Mouse (Mus musculus) intestine, embryonic 14.5 days (tissue): ENCODE results near the gene Alkbh5. TPM values are rescaled to one million over a fixed set of nuclear protein-coding genes. Genes with fewer than 3 reads are reported as not detected.
"Not testable (repeated sequence)": the region's sequence is repeated elsewhere in the genome, so short reads cannot be mapped to it uniquely, and the experiment has no call there.

Experiments
- ATAC-seq: fragments of 200-750 bp; cut with Nextera tagmentation; replicated peaks from 2 replicates; pipeline ENCODE4 v1.8.0; 2017; ENCODE audit warnings: low read depth, moderate number of reproducible peaks, moderate TSS enrichment, moderate library complexity; ENCODE audit not compliant: low FRiP score, low TSS enrichment
- DNase-seq: peaks from one replicate; pipeline ENCODE4 v3.0.0-alpha.2; 2018; ENCODE audit warnings: low spot score
- H3K27ac ChIP-seq: fragments of 300-500 bp; sonication (generic); 2 replicates; pipeline ENCODE4 v1.5.1; 2014; ENCODE audit warnings: low read depth, mild to moderate bottlenecking, control low read depth
- H3K27me3 ChIP-seq: fragments of 300-500 bp; sonication (generic); replicated peaks from 2 replicates; pipeline ENCODE4 v1.6.1; 2014; ENCODE audit warnings: low read length, control low read depth; ENCODE audit not compliant: control insufficient read depth, insufficient read depth
- H3K36me3 ChIP-seq: fragments of 300-500 bp; sonication (generic); 2 replicates; pipeline ENCODE4 v1.6.1; 2014; ENCODE audit warnings: low read length, control low read depth; ENCODE audit not compliant: control insufficient read depth, insufficient read depth
- H3K4me1 ChIP-seq: fragments of 300-500 bp; sonication (generic); replicated peaks from 2 replicates; pipeline ENCODE4 v1.6.1; 2014; ENCODE audit warnings: low read length, control low read depth, mixed read lengths; ENCODE audit not compliant: control insufficient read depth, insufficient read depth
- H3K4me2 ChIP-seq: fragments of 300-500 bp; sonication (generic); 2 replicates; pipeline ENCODE4 v1.6.1; 2014; ENCODE audit warnings: low read length
- H3K4me3 ChIP-seq: fragments of 300-500 bp; sonication (generic); 2 replicates; pipeline ENCODE4 v1.5.1; 2014; ENCODE audit warnings: low read depth, low read length, control low read depth, mixed read lengths
- H3K9ac ChIP-seq: fragments of 300-500 bp; sonication (generic); 2 replicates; pipeline ENCODE4 v1.6.1; 2014; ENCODE audit warnings: mild to moderate bottlenecking, low read length
- H3K9me3 ChIP-seq: fragments of 300-500 bp; sonication (generic); 2 replicates; pipeline ENCODE4 v1.6.1; 2016; ENCODE audit warnings: low read length, control low read depth; ENCODE audit not compliant: control insufficient read depth
- WGBS: fragments of 180-500 bp; shearing (Covaris S2); extraction: QIAGEN DNeasy Blood & Tissue Kit; methylation state at CpG from one replicate; pipeline ENCODE4 v1.1.7; 2014; 5-methylcytosine and 5-hydroxymethylcytosine counted together
- polyA plus RNA-seq: library from polyadenylated mRNA; unstranded; fragments of >200 nt; fragmentation: Nextera tagmentation; extraction: Ambion mirVana; gene quantifications from 2 replicates; pipeline ENCODE4 v1.2.1, GENCODE M21; 2014

Alkbh5 gene
- polyA plus RNA-seq, 1 experiment from 2014 or later = 36.2 TPM

- Histone ChIP-seq H3K27ac (no peak overlapping the region), H3K27me3 (no peaks in the 10 kb centered on the region), H3K9ac (peak overlapping the region; percentile 93), H3K36me3 (peaks cover 22% of the 10 kb centered on the region), H3K4me3 (peak overlapping the region; percentile 61), H3K9me3 (no peaks in the 10 kb centered on the region), H3K4me2 (peak overlapping the region; percentile 81), H3K4me1 (peaks cover 42% of the 10 kb centered on the region)
- no peak for DNase-seq
- WGBS = 3% methylated on average over 2 of the region's 2 CpGs
- no peak for ATAC-seq
Observed at GRCm38 (mm10) chr11:60539540-60539939, 3.4 kb downstream of the Alkbh5 start.

- ATAC-seq (no peak), DNase-seq (no peak)
- H3K4me3 ChIP-seq = peak overlapping the region; percentile 61
- H3K9ac ChIP-seq = peak overlapping the region; percentile 40
- peak overlapping the region; percentile 81 for H3K4me2 ChIP-seq
- H3K36me3 ChIP-seq = peaks cover 24% of the 10 kb centered on the region
- H3K27ac ChIP-seq = peak overlapping the region; percentile 14; the same call in 1 of the 2 replicates
- H3K4me1 ChIP-seq = peaks cover 48% of the 10 kb centered on the region
- 3% methylated on average over 4 of the region's 4 CpGs for WGBS
- no peaks in the 10 kb centered on the region for H3K27me3 ChIP-seq
- H3K9me3 ChIP-seq = no peaks in the 10 kb centered on the region
Observed at GRCm38 (mm10) chr11:60540002-60540610, 3.9 kb downstream of the Alkbh5 start.

- H3K27ac ChIP-seq = no peak overlapping the region
- H3K9ac ChIP-seq = peak overlapping the region; percentile 40; the same call in 1 of the 2 replicates
Observed at GRCm38 (mm10) chr11:60540761-60541160, 4.6 kb downstream of the Alkbh5 start.

GRCm38 (mm10) chr11:60541831-60542230 lies 5.7 kb downstream of the Alkbh5 start:
- DNase-seq = no peak
- Histone ChIP-seq H3K4me1 (peaks cover 49% of the 10 kb centered on the region), H3K27ac (no peak overlapping the region), H3K9ac (no peak overlapping the region), H3K4me3 (no peak overlapping the region), H3K4me2 (no peak overlapping the region), H3K9me3 (no peaks in the 10 kb centered on the region), H3K27me3 (no peaks in the 10 kb centered on the region), H3K36me3 (peaks cover 29% of the 10 kb centered on the region)
- WGBS = 85% methylated on average over 6 of the region's 6 CpGs
- no peak for ATAC-seq

More at GRCm38 (mm10) chr11:60540761-60541160, 4.6 kb downstream of the Alkbh5 start:
- Histone ChIP-seq H3K4me3 (peak overlapping the region; percentile 61), H3K4me1 (peaks cover 53% of the 10 kb centered on the region), H3K9me3 (no peaks in the 10 kb centered on the region), H3K27me3 (no peaks in the 10 kb centered on the region), H3K4me2 (peak overlapping the region; percentile 81), H3K36me3 (peaks cover 27% of the 10 kb centered on the region)
- 53% methylated on average over 2 of the region's 2 CpGs for WGBS
- DNase-seq = no peak
- ATAC-seq = no peak

GRCm38 (mm10) chr11:60543211-60543610 lies 7.0 kb downstream of the Alkbh5 start:
- H3K4me1 ChIP-seq = peaks cover 49% of the 10 kb centered on the region
- WGBS = 88% methylated on average over 5 of the region's 5 CpGs
- not testable (repeated sequence) for ATAC-seq, H3K4me2 ChIP-seq, H3K9me3 ChIP-seq, H3K9ac ChIP-seq, H3K27me3 ChIP-seq, DNase-seq, H3K4me3 ChIP-seq
- peaks cover 43% of the 10 kb centered on the region for H3K36me3 ChIP-seq
- H3K27ac ChIP-seq = 0 out of 2 replicates have a peak overlapping the region, but pooled peaks have one; percentile 27

GRCm38 (mm10) chr11:60545433-60545832 lies 9.3 kb downstream of the Alkbh5 start:
- Histone ChIP-seq H3K36me3 (peaks cover 64% of the 10 kb centered on the region), H3K9me3 (no peaks in the 10 kb centered on the region), H3K4me1 (peaks cover 43% of the 10 kb centered on the region), H3K27me3 (no peaks in the 10 kb centered on the region), H3K4me2 (no peak overlapping the region), H3K4me3 (no peak overlapping the region; the same call in 1 of the 2 replicates), H3K27ac (no peak overlapping the region), H3K9ac (no peak overlapping the region)
- ATAC-seq = no peak
- no peak for DNase-seq
- 27% methylated on average over 4 of the region's 4 CpGs for WGBS

GRCm38 (mm10) chr11:60548112-60548511 lies 11.9 kb downstream of the Alkbh5 start:
- no peak for DNase-seq
- no peaks in the 10 kb centered on the region for H3K9me3 ChIP-seq
- peaks cover 77% of the 10 kb centered on the region for H3K36me3 ChIP-seq
- H3K4me1 ChIP-seq = peaks cover 25% of the 10 kb centered on the region
- H3K4me2 ChIP-seq = no peak overlapping the region
- no peak overlapping the region for H3K27ac ChIP-seq
- H3K9ac ChIP-seq = no peak overlapping the region
- H3K27me3 ChIP-seq = no peaks in the 10 kb centered on the region
- H3K4me3 ChIP-seq = no peak overlapping the region
- ATAC-seq = no peak
- 86% methylated on average over 3 of the region's 3 CpGs for WGBS

- H3K27me3 ChIP-seq = no peaks in the 10 kb centered on the region
- no peak overlapping the region for H3K27ac ChIP-seq
- no peaks in the 10 kb centered on the region for H3K9me3 ChIP-seq
- H3K9ac ChIP-seq = no peak overlapping the region
- peaks cover 91% of the 10 kb centered on the region for H3K36me3 ChIP-seq
- no peaks in the 10 kb centered on the region for H3K4me1 ChIP-seq
- no peak for DNase-seq
- H3K4me2 ChIP-seq = no peak overlapping the region
- no peak overlapping the region for H3K4me3 ChIP-seq
- ATAC-seq = no peak
Observed at GRCm38 (mm10) chr11:60553091-60553490, 16.9 kb downstream of the Alkbh5 start.

- no peak overlapping the region for H3K4me3 ChIP-seq
- ATAC-seq (no peak), DNase-seq (no peak)
- no peaks in the 10 kb centered on the region for H3K4me1 ChIP-seq
- no peaks in the 10 kb centered on the region for H3K9me3 ChIP-seq
- WGBS = 96% methylated on average over 3 of the region's 3 CpGs
- no peak overlapping the region for H3K4me2 ChIP-seq
- peaks cover 63% of the 10 kb centered on the region for H3K36me3 ChIP-seq
- H3K27ac ChIP-seq = no peak overlapping the region
- H3K9ac ChIP-seq = no peak overlapping the region
- H3K27me3 ChIP-seq = no peaks in the 10 kb centered on the region
Observed at GRCm38 (mm10) chr11:60557675-60558074, 21.5 kb downstream of the Alkbh5 start.
